Mouse (Mus musculus) CH12.LX (cell line): ENCODE results near the gene Rbfox1. TPM values are rescaled to one million over a fixed set of nuclear protein-coding genes. Genes with fewer than 3 reads are reported as not detected.

Experiments used
- DNase-seq: peaks from one replicate; pipeline ENCODE4 v3.0.0-alpha.2; 2013; ENCODE audit errors: extremely low read depth
- H3K27ac ChIP-seq: 2 replicates; pipeline ENCODE4 v1.5.1; 2012; ENCODE audit warnings: low read depth, mild to moderate bottlenecking, control low read depth, moderate library complexity; ENCODE audit not compliant: insufficient read depth
- H3K27me3 ChIP-seq: replicated peaks from 2 replicates; pipeline ENCODE3; 2012; ENCODE audit warnings: inconsistent platforms
- H3K36me3 ChIP-seq, 2 experiments: replicated peaks in 1 of 2; 2 replicates each; pipeline versions ENCODE3 to v1.6.1; 2012; ENCODE audit warnings: inconsistent platforms in 1 of 2, low read length in 1 of 2, mild to moderate bottlenecking in 1 of 2, mixed read lengths in 1 of 2, moderate library complexity in 1 of 2; ENCODE audit not compliant: control insufficient read depth in 1 of 2, insufficient read depth in 1 of 2
- H3K4me1 ChIP-seq, 2 experiments: 2 replicates each; pipeline ENCODE4 v1.6.1; 2012; ENCODE audit warnings: inconsistent platforms in 1 of 2, moderate library complexity in 1 of 2; ENCODE audit not compliant: insufficient read depth in 2 of 2, control insufficient read depth in 1 of 2
- H3K4me2 ChIP-seq: 2 replicates; pipeline ENCODE4 v1.6.1; 2012; ENCODE audit warnings: low read depth, mild to moderate bottlenecking, control low read depth; ENCODE audit not compliant: poor library complexity, insufficient read depth, severe bottlenecking
- H3K4me3 ChIP-seq, 3 experiments: fragments of 150-350 bp in 1 of 3; sonication (generic) in 1 of 3; replicated peaks in 1 of 3; 2 replicates each; pipeline versions ENCODE3 to v1.5.1; 2011 to 2012; ENCODE audit warnings: low read depth in 2 of 3, low read length in 2 of 3, mild to moderate bottlenecking in 2 of 3, moderate library complexity in 2 of 3, control low read depth in 1 of 3, improper control_type of control experiment in 1 of 3, inconsistent platforms in 1 of 3, mixed read lengths in 1 of 3; ENCODE audit not compliant: poor library complexity in 1 of 3
- H3K79me2 ChIP-seq: replicated peaks from 2 replicates; pipeline ENCODE4 v1.6.1; 2012; ENCODE audit warnings: mild to moderate bottlenecking, moderate library complexity; ENCODE audit not compliant: control insufficient read depth, poor library complexity, insufficient read depth, severe bottlenecking; ENCODE audit errors: extremely low read depth
- H3K9ac ChIP-seq: 2 replicates; pipeline ENCODE4 v1.6.1; 2012; ENCODE audit warnings: low read depth, mild to moderate bottlenecking, control low read depth, moderate library complexity; ENCODE audit not compliant: insufficient read depth
- H3K9me3 ChIP-seq: replicated peaks from 2 replicates; pipeline ENCODE3; 2012; ENCODE audit warnings: low read length, inconsistent platforms, mixed read lengths
- CHD1 ChIP-seq: IDR thresholded peaks from 2 replicates; pipeline ENCODE4 v1.6.1; 2012; ENCODE audit warnings: low read depth, low read length, improper control_type of control experiment, inconsistent platforms
- CHD2 ChIP-seq: IDR thresholded peaks from 2 replicates; pipeline ENCODE4 v1.6.1; 2011; ENCODE audit warnings: low read length, improper control_type of control experiment
- CTCF ChIP-seq, 2 experiments: IDR thresholded peaks in 1 of 2; conservative IDR thresholded peaks in 1 of 2; 2 replicates each; pipeline ENCODE4 v1.5.1; 2011 to 2012; ENCODE audit warnings: low read depth in 2 of 2, low read length in 2 of 2, improper control_type of control experiment in 1 of 2, inconsistent platforms in 1 of 2, mild to moderate bottlenecking in 1 of 2, moderate library complexity in 1 of 2
- E2F4 ChIP-seq: IDR thresholded peaks from 2 replicates; pipeline ENCODE4 v1.6.1; 2011; ENCODE audit warnings: low read depth, low read length, improper control_type of control experiment; ENCODE audit not compliant: insufficient replicate concordance
- EP300 ChIP-seq: IDR thresholded peaks from 2 replicates; pipeline ENCODE4 v1.6.1; 2011; ENCODE audit warnings: low read length, improper control_type of control experiment
- GABPA ChIP-seq: IDR thresholded peaks from 2 replicates; pipeline ENCODE4 v1.6.1; 2012; ENCODE audit warnings: low read depth, low read length, improper control_type of control experiment, inconsistent platforms; ENCODE audit not compliant: insufficient replicate concordance
- HCFC1 ChIP-seq: IDR thresholded peaks from 2 replicates; pipeline ENCODE4 v1.6.1; 2012; ENCODE audit warnings: low read depth, mild to moderate bottlenecking, inconsistent platforms, low read length, improper control_type of control experiment
- IRF4 ChIP-seq: IDR thresholded peaks from 2 replicates; pipeline ENCODE4 v1.6.1; 2014; ENCODE audit warnings: low read depth, mild to moderate bottlenecking, inconsistent platforms, low read length, improper control_type of control experiment
- KAT2A ChIP-seq: IDR thresholded peaks from 2 replicates; pipeline ENCODE4 v1.6.1; 2012; ENCODE audit warnings: low read length, improper control_type of control experiment, inconsistent platforms; ENCODE audit not compliant: insufficient replicate concordance
- MAFK ChIP-seq: IDR thresholded peaks from 2 replicates; pipeline ENCODE4 v1.6.1; 2011; ENCODE audit warnings: low read length, improper control_type of control experiment; ENCODE audit not compliant: insufficient replicate concordance
- MAZ ChIP-seq: IDR thresholded peaks from 2 replicates; pipeline ENCODE4 v1.6.1; 2012; ENCODE audit warnings: low read depth, mild to moderate bottlenecking, inconsistent platforms, low read length, improper control_type of control experiment, moderate library complexity
- MYC ChIP-seq: IDR thresholded peaks from 2 replicates; pipeline ENCODE4 v1.6.1; 2011; ENCODE audit warnings: low read depth, mild to moderate bottlenecking, improper control_type of control experiment, low read length
- NELFE ChIP-seq: IDR thresholded peaks from 2 replicates; pipeline ENCODE4 v1.6.1; 2011; ENCODE audit warnings: low read depth, low read length, improper control_type of control experiment
- PAX5 ChIP-seq: IDR thresholded peaks from 2 replicates; pipeline ENCODE4 v1.6.1; 2012; ENCODE audit warnings: low read length, inconsistent platforms, mixed read lengths
- POLR2AphosphoS2 ChIP-seq: IDR thresholded peaks from 2 replicates; pipeline ENCODE4 v1.6.1; 2011; ENCODE audit warnings: low read depth, low read length, improper control_type of control experiment
- RCOR1 ChIP-seq: conservative IDR thresholded peaks from 2 replicates; pipeline ENCODE4 v1.6.1; 2012; ENCODE audit warnings: low read depth, mild to moderate bottlenecking, inconsistent platforms, low read length, improper control_type of control experiment
- TBP ChIP-seq: conservative IDR thresholded peaks from 2 replicates; pipeline ENCODE4 v1.6.1; 2011; ENCODE audit warnings: low read depth, low read length, improper control_type of control experiment
- TCF12 ChIP-seq: IDR thresholded peaks from 2 replicates; pipeline ENCODE4 v1.6.1; 2014; ENCODE audit warnings: low read depth, mild to moderate bottlenecking, inconsistent platforms, low read length, improper control_type of control experiment
- USF1 ChIP-seq: IDR thresholded peaks from 2 replicates; pipeline ENCODE4 v1.6.1; 2014; ENCODE audit warnings: low read depth, mild to moderate bottlenecking, inconsistent platforms, low read length, improper control_type of control experiment
- USF2 ChIP-seq: conservative IDR thresholded peaks from 2 replicates; pipeline ENCODE4 v1.6.1; 2011; ENCODE audit warnings: low read depth, low read length, improper control_type of control experiment
- ZC3H11A ChIP-seq: IDR thresholded peaks from 2 replicates; pipeline ENCODE4 v1.6.1; 2012; ENCODE audit warnings: low read depth, mild to moderate bottlenecking, inconsistent platforms, low read length, improper control_type of control experiment
- ZKSCAN1 ChIP-seq: IDR thresholded peaks from 2 replicates; pipeline ENCODE4 v1.6.1; 2012; ENCODE audit warnings: low read depth, inconsistent platforms, low read length, improper control_type of control experiment, borderline replicate concordance
- ZMIZ1 ChIP-seq: IDR thresholded peaks from 2 replicates; pipeline ENCODE4 v1.6.1; 2012; ENCODE audit warnings: low read depth, mild to moderate bottlenecking, inconsistent platforms, low read length, improper control_type of control experiment
- dilution Hi-C: fragments of 300-500 bp; cut with MboI; formaldehyde crosslinking; loops from 2 replicates; pipeline ENCODE4 v1.14.3; 2020; ENCODE audit warnings: low sequenced_read_pairs; ENCODE audit not compliant: extremely low pct_unique_long_range_greater_than_20kb, extremely low pct_ligation_motif_present
- in situ Hi-C: fragments of 300-500 bp; cut with MboI; formaldehyde crosslinking; loops from 3 replicates; pipeline ENCODE4 v1.14.3; 2019; ENCODE audit warnings: low sequenced_read_pairs, low pct_ligation_motif_present, low pct_unique_long_range_greater_than_20kb, mixed read lengths
- polyA plus RNA-seq: library from polyadenylated mRNA; unstranded; fragments of >175 nt; gene quantifications from 2 replicates; pipeline ENCODE4 v1.2.1, GENCODE M21; 2012; ENCODE audit warnings: low read depth; ENCODE audit not compliant: insufficient read length
- total RNA-seq, 2 experiments: library from RNA; depleted of rRNA; stranded (reverse); fragments of 300-350 nt in 1 of 2; fragments of >200 nt in 1 of 2; gene quantifications; 2 replicates each; pipeline ENCODE4 v1.2.3; 2012 to 2014

Gene Rbfox1
- total and polyA plus RNA-seq, 3 experiments: not detected

DNA sequence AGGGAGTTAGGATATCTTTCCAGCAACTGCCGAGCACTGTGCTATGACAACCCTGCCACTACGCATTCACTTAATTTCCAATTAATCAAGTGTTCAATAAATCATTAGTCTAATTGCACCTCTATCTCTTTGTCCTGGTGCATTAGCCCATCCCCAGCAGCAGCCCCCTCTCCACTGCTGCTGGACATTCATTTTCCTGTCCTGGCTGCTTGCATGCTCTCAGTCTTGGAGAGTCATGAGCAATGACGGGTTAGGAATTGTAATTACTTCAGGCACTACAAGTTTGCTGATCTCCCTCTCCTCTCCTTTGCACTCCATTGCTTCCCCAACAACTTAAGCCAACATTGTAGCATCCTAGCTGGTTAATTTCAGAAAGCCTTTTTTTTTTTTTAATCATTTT, 646.3 kb downstream of the Rbfox1 start:
- H3K9me3 ChIP-seq: peaks cover 78% of the 10 kb centered on the region
- H3K4me3 ChIP-seq: no peak overlapping the region
- no peak for TF ChIP-seq E2F4
- TF ChIP-seq TCF12: no peak
- no peak for TF ChIP-seq TBP
- TF ChIP-seq CHD1: no peak
- no peak for TF ChIP-seq GABPA
- TF ChIP-seq KAT2A: no peak
- no peak for TF ChIP-seq POLR2AphosphoS2
- no peak for TF ChIP-seq EP300
- no peak for TF ChIP-seq ZMIZ1
- no peak for TF ChIP-seq ZKSCAN1
- TF ChIP-seq CTCF (conservative IDR thresholded peaks at IDR 0.05 in 1 of 2, IDR thresholded peaks at IDR 0.05 in 1 of 2; ENCODE audit: low read depth in 2 of 2, low read length in 2 of 2): no peak
- no peak for TF ChIP-seq CHD2
- TF ChIP-seq USF2: no peak
- TF ChIP-seq MYC: no peak
- no peak for TF ChIP-seq ZC3H11A
- no peak for TF ChIP-seq MAZ
- no peak for TF ChIP-seq RCOR1
- no peak for TF ChIP-seq USF1
- no peak for TF ChIP-seq MAFK
- H3K79me2 ChIP-seq: no peaks in the 10 kb centered on the region
- in situ Hi-C loops: no loop called here
- dilution Hi-C loops: no loop called here
- H3K9ac ChIP-seq: no peak overlapping the region
- no peak overlapping the region for H3K4me2 ChIP-seq
- no peaks in the 10 kb centered on the region for H3K4me1 ChIP-seq
- no peak overlapping the region for H3K27ac ChIP-seq
- H3K27me3 ChIP-seq: no peaks in the 10 kb centered on the region
- no peaks in the 10 kb centered on the region for H3K36me3 ChIP-seq
- DNase-seq: no peak

DNA sequence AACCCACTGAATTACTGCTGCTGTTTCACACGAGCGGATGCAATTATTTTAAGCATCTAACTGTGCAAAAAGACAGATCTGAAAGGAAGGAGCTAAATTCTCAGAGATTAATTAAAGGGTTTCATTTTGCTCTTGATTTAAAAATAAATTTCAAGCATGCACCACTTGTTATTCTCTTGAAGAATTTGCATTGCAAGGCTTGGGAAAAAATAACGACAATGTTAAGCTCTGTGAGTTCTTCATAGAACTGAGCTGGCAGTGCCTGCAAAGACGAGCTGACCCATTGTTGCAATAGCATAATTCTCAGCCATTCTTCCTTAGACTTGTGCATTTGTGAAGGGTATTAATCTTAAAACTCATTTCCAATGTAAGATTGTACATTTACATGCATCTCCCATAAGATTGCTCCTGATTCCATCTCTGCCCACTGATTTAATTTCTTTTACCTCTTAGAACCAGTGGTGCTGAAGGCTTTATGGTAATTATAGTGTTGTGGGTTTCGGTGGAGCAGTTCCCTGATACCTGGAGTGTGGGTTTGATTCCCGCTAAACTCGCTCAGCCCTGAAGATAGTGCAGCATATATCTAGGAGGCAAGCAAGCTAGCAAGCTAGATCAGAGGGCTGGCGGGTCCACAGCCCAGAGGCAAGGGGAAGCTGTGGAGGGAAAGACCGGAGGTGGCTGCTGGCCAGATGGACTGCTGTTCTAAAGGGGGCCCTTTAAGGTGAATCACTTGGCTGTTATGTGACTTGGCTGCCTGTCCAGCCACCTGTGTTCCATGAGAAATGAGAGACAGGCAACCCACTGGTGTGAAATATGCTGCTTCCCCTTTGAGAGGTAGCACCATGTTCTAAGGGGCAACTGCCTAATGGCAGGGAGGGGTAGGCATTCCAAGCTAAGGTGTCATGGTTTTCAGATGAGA, 647.2 kb downstream of the Rbfox1 start:
- TF ChIP-seq IRF4 (no peak), HCFC1 (no peak), KAT2A (no peak), PAX5 (no peak), USF2 (no peak), NELFE (no peak), TCF12 (no peak)
- in situ Hi-C loops: no loop called here
- no peak overlapping the region for H3K9ac ChIP-seq
- no peak for DNase-seq
- no peak overlapping the region for H3K27ac ChIP-seq
- H3K27me3 ChIP-seq: no peaks in the 10 kb centered on the region
- H3K4me2 ChIP-seq: no peak overlapping the region
- no peaks in the 10 kb centered on the region for H3K79me2 ChIP-seq
- H3K4me1 ChIP-seq: no peaks in the 10 kb centered on the region
- peaks cover 78% of the 10 kb centered on the region for H3K9me3 ChIP-seq
- H3K4me3 ChIP-seq: no peak overlapping the region
- H3K36me3 ChIP-seq: no peaks in the 10 kb centered on the region
- dilution Hi-C loops: no loop called here
